Mouse (Mus musculus) bone marrow, adult 2 months (tissue): ENCODE results near the gene Prr18. TPM values are rescaled to one million over a fixed set of nuclear protein-coding genes. Genes with fewer than 3 reads are reported as not detected.

ENCODE experiments used
- H3K27ac ChIP-seq: fragments of 200-500 bp; 2 replicates; pipeline ENCODE4 v1.5.1; 2012; ENCODE audit warnings: low read depth, mild to moderate bottlenecking, control low read depth, inconsistent platforms, low read length; ENCODE audit not compliant: control insufficient read depth, poor library complexity, insufficient read depth
- H3K4me1 ChIP-seq: fragments of 200-500 bp; 2 replicates; pipeline ENCODE4 v1.6.1; 2011; ENCODE audit warnings: low read length; ENCODE audit not compliant: control insufficient read depth, insufficient read depth
- H3K4me3 ChIP-seq: fragments of 200-500 bp; replicated peaks from 2 replicates; pipeline ENCODE3; 2011; ENCODE audit warnings: mild to moderate bottlenecking, low read depth, low read length, control low read depth; ENCODE audit not compliant: control insufficient read depth
- CTCF ChIP-seq: fragments of 200-500 bp; IDR thresholded peaks from 2 replicates; pipeline ENCODE4 v1.5.1; 2011; ENCODE audit warnings: low read length, control low read depth; ENCODE audit not compliant: control insufficient read depth, insufficient read depth
- POLR2A ChIP-seq: fragments of 200-500 bp; IDR thresholded peaks from 2 replicates; pipeline ENCODE4 v1.6.1; 2011; ENCODE audit warnings: low read depth, mild to moderate bottlenecking, control low read depth, low read length, borderline replicate concordance; ENCODE audit not compliant: control insufficient read depth
- WGBS: fragments of 180-500 bp; shearing (Covaris S2); methylation state at CpG from one replicate; pipeline ENCODE4 v1.1.7; 2018; 5-methylcytosine and 5-hydroxymethylcytosine counted together
- polyA plus RNA-seq: library from polyadenylated mRNA; stranded (reverse); fragments of >200 nt; gene quantifications from 2 replicates; pipeline ENCODE4 v1.2.4, GENCODE M21; 2011; ENCODE audit warnings: low replicate concordance; ENCODE audit not compliant: missing spikeins, insufficient read depth, insufficient read length

Prr18 gene
- polyA plus RNA-seq, 1 experiment, result not detected

DNA sequence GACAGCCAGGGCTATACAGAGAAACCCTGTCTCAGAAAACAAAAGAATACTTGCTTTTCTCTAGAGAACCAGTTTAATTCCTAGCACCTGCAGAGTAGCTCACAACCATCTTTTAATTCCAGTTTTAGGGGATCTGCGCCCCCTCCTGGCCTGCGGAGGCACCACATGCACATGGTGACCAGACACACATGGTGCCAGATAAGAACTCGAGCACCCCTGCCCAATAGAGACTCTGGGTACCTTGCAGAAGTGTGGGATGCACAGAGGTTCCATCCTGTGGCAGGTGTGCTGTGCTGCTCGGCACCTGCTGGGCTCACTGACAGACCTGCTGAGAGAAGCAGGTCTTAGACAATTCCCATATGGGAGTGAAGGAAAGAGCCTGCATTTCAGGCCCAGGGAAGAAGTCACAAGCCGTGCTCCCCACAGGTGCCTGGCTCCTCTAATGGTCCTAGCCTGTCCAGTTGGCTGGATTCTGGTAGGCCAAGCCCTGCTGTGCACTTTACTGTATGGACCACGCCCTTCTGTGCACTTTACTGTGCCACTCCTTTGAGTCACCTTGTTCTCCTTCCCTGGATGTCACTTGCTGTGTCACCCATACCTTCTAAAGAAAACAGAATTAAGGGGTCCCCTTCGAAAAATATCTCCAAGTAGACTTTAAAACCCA lies 8.6 kb upstream of the Prr18 start:
- peak; percentile 46 for TF ChIP-seq CTCF
- TF ChIP-seq POLR2A, result no peak
- Histone ChIP-seq H3K4me1 (no peaks in the 10 kb centered on the region), H3K4me3 (no peak overlapping the region), H3K27ac (no peak overlapping the region)
- WGBS, result 79% methylated on average over 7 of the region's 7 CpGs

DNA sequence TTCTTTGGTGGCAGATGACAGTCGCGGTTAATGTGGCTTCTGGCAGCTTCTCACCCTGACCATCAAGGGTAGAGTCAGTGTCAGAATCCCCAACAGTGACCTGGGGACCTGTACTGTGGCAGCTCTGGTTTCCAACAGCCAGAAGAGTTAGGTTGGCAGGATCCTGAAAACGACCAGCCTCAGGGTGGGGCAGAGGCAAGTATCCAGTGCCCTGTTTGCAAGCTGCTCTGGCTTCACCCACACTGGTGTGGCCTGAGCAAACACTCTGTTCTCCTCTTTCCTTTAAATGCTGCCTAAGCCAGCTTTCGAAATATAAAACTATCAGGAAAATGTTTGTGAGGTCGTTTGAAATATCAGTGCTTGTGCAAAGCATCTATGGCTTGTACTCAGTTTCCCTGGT lies 6.7 kb upstream of the Prr18 start:
- H3K27ac ChIP-seq, result no peak overlapping the region
- no peak overlapping the region for H3K4me3 ChIP-seq
- 73% methylated on average over 5 of the region's 5 CpGs for WGBS
- no peak for TF ChIP-seq POLR2A
- no peak for TF ChIP-seq CTCF
- H3K4me1 ChIP-seq, result no peaks in the 10 kb centered on the region

DNA sequence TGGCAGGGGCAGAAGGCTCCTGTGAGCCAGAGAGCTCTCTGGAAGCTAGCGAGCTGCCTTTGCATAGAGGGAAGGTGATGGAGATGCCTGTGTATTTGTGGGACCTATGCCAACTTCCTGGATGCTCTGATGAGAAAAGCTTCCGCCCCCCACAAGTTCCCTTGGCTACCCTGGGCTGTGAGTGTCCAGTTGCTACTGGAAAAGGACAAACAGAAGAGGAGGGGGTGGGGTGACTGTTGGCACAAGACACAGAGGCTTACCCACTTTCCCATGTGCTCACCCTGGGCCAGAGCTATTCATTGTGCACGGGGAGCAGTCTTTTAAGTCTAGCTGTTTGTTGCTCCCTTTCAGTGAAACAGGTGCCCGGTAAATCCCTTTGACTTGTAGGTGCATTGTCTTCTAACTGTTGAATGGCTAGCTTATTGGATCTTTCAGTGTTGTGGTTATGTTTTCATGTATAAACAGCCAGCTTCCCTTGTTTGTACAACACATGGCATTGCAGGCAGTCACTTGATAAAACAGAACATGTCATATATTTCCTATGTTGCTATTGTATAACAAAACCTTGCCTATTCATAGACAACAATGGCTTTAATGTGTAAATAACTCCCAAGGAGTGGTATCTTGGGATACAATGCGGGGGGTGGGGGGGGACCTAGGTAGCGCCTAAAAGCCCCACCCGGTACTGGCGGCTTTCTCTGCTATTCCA lies 2.6 kb downstream of the Prr18 start:
- Histone ChIP-seq H3K4me3 (no peak overlapping the region), H3K4me1 (peaks cover 1% of the 10 kb centered on the region; the same call in 1 of the 2 replicates), H3K27ac (no peak overlapping the region)
- TF ChIP-seq POLR2A (no peak), CTCF (no peak)
- 45% methylated on average over 8 of the region's 8 CpGs for WGBS

DNA sequence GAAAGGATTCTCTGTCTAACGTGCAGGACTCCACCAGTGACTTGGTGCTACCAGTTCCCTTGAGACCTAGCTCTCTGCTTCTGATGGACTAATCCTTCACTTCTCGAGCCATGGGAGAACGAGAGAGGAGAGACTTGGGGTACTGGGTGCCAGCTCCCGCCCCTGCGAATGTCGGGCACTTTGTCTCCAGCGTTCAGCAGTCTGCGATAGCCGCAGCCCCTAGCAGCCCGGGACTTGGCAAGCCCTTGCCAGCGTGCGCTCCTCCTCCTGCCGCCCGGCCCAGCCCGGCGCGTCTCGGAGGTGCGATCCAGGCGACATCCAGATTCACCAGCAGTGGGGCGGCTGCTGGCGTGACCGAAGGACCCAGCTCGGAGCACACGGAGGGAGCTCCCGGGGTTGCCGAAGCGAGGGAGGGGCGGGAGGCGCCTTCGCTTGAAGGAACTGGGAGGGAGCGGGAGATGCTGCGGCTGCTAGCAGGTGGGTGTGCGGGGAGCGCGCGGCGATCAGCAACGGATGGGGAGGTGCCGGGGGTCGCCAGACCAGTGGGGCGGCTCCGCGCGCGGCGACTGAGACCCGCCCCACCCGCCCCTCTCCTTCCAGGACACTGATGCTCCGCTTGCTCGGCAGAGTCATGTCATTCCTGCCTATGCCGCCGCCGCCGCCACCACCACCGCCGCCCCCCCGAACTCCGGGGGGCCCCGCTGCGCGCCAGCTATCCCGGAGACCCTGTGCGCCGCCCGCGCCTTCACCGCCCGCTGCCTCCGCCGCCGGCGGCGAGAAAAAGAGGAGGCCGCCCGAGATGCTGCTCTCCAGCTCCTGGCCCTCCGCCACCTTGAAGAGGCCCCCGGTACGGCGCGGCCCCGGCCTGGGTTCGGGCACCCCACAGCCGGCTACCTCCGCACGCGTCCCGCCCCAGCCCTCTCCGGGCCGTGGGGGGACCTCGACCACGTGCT lies 3.4 kb downstream of the Prr18 start:
- no peak overlapping the region for H3K4me3 ChIP-seq
- 1% methylated on average over 92 of the region's 92 CpGs for WGBS
- H3K4me1 ChIP-seq, result peaks cover 1% of the 10 kb centered on the region; the same call in 1 of the 2 replicates
- H3K27ac ChIP-seq, result no peak overlapping the region
- TF ChIP-seq CTCF (no peak), POLR2A (no peak)

DNA sequence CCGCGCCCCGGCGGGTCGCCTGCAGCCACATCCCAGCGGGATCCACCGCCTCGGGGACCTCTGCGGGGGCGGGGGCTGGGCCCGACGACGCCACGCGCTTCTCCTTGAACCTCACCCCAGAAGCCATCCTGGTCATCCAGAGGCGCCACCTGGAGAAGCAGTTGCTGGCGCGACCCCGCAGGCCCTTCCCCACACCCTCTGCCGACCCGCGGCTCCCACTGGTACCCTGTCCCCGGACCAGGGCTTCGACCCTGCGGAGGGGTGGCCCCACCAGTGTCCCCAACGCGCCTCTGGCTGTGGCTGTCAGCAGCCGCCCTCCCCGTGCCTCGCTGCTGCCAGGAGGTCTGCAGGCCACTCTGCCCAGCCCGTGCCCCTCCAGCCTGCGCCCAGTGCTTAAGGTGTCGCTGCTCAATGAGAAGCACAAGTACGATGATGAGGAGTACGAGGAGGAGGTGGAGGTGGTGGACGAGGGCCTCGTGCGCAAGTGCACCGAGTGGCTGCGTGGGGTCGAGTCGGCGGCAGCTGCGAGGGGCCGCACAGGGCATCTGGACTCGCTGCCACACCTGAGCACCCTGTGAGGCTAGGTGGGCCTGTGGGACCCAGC lies 4.2 kb downstream of the Prr18 start:
- no peak overlapping the region for H3K27ac ChIP-seq
- 29% methylated on average over 46 of the region's 46 CpGs for WGBS
- no peak overlapping the region for H3K4me3 ChIP-seq
- H3K4me1 ChIP-seq, result peaks cover 1% of the 10 kb centered on the region; the same call in 1 of the 2 replicates
- TF ChIP-seq POLR2A (no peak), CTCF (no peak)

DNA sequence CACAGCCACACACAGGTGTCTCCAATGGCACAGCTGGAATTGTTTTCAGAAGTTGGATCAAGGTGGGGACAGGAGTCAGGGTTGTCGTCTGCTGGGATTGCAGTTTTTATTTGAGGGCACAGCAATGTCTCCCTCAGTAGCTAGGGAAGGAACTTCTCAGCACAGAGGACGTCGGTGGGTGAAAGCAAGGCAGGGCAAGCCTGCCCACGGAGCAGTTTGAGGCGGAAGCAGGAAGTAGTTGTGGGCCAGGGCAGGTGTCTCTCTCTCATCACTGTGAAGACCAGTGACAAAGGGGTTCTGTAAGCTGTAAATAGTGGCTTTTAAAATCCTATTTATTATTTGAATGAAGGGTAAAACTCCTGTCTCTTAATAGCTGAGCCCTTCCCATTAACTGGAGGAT lies 5.4 kb downstream of the Prr18 start:
- H3K4me3 ChIP-seq, result no peak overlapping the region
- WGBS, result under 1% methylated on average over 5 of the region's 5 CpGs
- no peak for TF ChIP-seq CTCF
- TF ChIP-seq POLR2A, result no peak
- H3K27ac ChIP-seq, result no peak overlapping the region
- peaks cover 1% of the 10 kb centered on the region; the same call in 1 of the 2 replicates for H3K4me1 ChIP-seq

DNA sequence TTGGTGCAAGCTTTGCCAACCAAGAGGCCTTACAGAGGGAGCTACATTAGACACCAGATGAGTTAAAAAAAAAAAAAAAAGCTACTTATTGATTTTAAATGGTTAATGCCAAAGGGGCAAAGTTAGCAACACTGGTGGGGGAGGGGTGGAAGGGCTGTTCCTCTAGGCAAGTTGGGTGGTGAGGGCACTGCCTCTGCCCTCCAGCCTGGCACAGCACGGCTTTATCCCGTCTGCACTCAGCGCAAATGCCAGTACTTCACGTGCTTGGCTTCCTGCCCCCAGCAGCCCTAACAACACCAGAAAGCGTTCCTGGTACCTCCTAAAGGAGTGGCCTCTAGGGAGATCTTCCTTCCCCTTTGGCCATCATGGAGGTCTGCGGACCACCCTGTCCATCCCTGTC lies 6.2 kb downstream of the Prr18 start:
- 71% methylated on average over 6 of the region's 6 CpGs for WGBS
- Histone ChIP-seq H3K27ac (no peak overlapping the region), H3K4me1 (peaks cover 1% of the 10 kb centered on the region; the same call in 1 of the 2 replicates), H3K4me3 (no peak overlapping the region)
- TF ChIP-seq POLR2A (no peak), CTCF (no peak)
